Mouse (Mus musculus): ENCODE data around the gene Adam19. TPM values are rescaled to one million over a fixed set of nuclear protein-coding genes. Genes with fewer than 3 reads are reported as not detected.

The Adam19 gene
- polyA plus RNA-seq, 1 experiment from 2014 or later: 4.3 TPM

DNA sequence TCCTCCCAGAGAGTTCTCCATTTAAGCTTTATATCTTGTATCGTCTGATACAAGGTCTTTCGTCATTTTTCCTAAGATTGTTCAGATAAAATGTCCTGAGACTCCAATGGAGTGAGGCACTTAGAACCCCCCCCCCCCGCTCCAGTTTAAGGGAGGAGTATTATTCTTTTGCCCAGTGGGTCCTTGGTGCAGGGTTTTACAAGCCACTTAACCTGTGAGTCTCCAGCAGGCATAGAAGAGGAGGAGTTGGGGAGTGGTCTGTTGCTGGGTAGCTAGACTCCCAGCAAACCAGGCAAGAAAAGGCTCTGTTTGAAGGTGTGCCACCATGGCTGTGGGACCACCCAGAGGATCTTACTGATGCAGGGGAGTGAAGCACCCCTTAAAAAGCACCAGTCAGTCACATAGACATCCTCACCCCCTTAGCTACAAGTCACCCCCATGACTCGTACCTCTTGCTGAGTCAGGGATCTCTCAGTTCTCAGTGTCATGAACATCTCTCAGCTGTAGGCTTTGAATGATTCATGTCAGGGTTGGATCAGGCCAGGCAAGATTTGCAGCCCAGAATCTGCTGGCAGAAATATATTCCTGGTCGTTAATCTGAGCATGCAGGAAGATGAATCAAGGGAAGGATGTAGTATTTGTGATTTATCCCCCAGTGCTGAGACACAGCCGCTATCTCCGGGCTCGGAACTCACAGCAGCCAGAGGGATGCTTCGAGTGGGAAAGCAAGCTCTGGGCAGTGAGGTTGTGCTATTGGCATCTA, 59.8 kb downstream of the Adam19 start:
- ATAC-seq (ENCODE audit: low FRiP score, low TSS enrichment): no peak
- Histone ChIP-seq H3K9me3 (ENCODE audit: control insufficient read depth, low read length) (no peaks in the 10 kb centered on the region), H3K4me1 (replicated peaks; ENCODE audit: control insufficient read depth, insufficient read depth) (no peaks in the 10 kb centered on the region; the same call in 1 of the 2 replicates), H3K27me3 (ENCODE audit: control insufficient read depth, insufficient read depth, low read length) (no peaks in the 10 kb centered on the region), H3K36me3 (ENCODE audit: control insufficient read depth, insufficient read depth, low read length) (peaks cover 2% of the 10 kb centered on the region; the same call in 1 of the 2 replicates), H3K9ac (ENCODE audit: low read length) (no peak overlapping the region), H3K4me3 (ENCODE audit: low read depth, low read length) (no peak overlapping the region), H3K27ac (replicated peaks) (peak overlapping the region; percentile 63), H3K4me2 (replicated peaks; ENCODE audit: low read depth) (no peak overlapping the region)
- no peak for DNase-seq (ENCODE audit: low spot score)
- 54% methylated on average over 9 of the region's 9 CpGs for WGBS
- TF ChIP-seq CTCF (IDR thresholded peaks at IDR 0.05; ENCODE audit: low read depth) (no peak), EP300 (optimal IDR thresholded peaks at IDR 0.05) (no peak)

DNA sequence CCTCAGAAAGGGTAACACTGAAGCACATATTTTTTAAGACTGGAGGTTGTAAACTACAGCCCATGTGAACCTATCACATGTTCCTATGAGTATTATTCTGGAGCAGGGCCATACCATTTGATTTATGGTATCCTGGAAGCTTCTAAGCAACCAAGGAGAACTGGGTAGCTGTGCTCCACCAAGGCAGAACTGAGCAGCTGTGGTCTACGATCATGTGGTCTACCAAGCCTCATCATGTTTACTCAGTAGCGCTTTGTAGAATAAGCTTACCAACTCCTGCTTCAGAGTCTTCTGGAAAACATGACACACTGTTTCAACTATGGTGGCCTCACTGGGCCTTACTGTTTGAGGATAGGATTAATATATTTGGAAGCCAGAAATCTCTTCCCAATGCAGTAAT, 60.7 kb downstream of the Adam19 start:
- no peak overlapping the region for H3K4me2 ChIP-seq (replicated peaks; ENCODE audit: low read depth)
- ATAC-seq (ENCODE audit: low FRiP score, low TSS enrichment) (peak; percentile 70; the same call in 1 of the 2 replicates), DNase-seq (ENCODE audit: low spot score) (no peak)
- no peak overlapping the region for H3K4me3 ChIP-seq (ENCODE audit: low read depth, low read length)
- H3K27me3 ChIP-seq (ENCODE audit: control insufficient read depth, insufficient read depth, low read length): no peaks in the 10 kb centered on the region
- H3K9ac ChIP-seq (ENCODE audit: low read length): no peak overlapping the region
- H3K4me1 ChIP-seq (replicated peaks; ENCODE audit: control insufficient read depth, insufficient read depth): no peaks in the 10 kb centered on the region; the same call in 1 of the 2 replicates
- H3K27ac ChIP-seq (replicated peaks): peak overlapping the region; percentile 63; the same call in 1 of the 2 replicates
- H3K36me3 ChIP-seq (ENCODE audit: control insufficient read depth, insufficient read depth, low read length): peaks cover 5% of the 10 kb centered on the region; the same call in 1 of the 2 replicates
- TF ChIP-seq EP300 (optimal IDR thresholded peaks at IDR 0.05) (no peak), CTCF (IDR thresholded peaks at IDR 0.05; ENCODE audit: low read depth) (no peak)
- 34% methylated on average over 2 of the region's 2 CpGs for WGBS
- no peaks in the 10 kb centered on the region for H3K9me3 ChIP-seq (ENCODE audit: control insufficient read depth, low read length)

DNA sequence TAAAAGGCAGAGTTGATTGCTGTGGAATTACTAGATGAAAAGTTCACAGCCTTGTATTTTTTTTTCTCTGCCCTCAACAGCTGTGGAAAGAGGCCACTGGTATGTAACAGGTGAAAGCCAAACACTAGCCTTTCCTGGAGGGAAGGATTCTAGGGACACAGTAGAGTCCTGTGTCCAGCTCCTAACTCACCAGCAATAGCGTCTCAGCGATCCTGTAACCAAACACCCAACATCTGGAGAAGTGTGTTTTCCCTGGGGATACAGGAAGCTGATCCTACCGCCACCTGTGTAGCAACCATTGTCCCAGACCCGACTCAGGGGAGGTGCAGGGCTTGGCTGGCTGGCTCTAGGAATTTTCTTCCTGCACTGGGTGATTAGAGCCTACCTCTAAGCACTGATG, 63.8 kb downstream of the Adam19 start:
- Histone ChIP-seq H3K9me3 (ENCODE audit: control insufficient read depth, low read length) (no peaks in the 10 kb centered on the region), H3K4me2 (replicated peaks; ENCODE audit: low read depth) (no peak overlapping the region), H3K9ac (ENCODE audit: low read length) (no peak overlapping the region), H3K27ac (replicated peaks) (no peak overlapping the region), H3K4me1 (replicated peaks; ENCODE audit: control insufficient read depth, insufficient read depth) (no peaks in the 10 kb centered on the region; the same call in 1 of the 2 replicates), H3K27me3 (ENCODE audit: control insufficient read depth, insufficient read depth, low read length) (no peaks in the 10 kb centered on the region), H3K36me3 (ENCODE audit: control insufficient read depth, insufficient read depth, low read length) (peaks cover 4% of the 10 kb centered on the region; the same call in 1 of the 2 replicates), H3K4me3 (ENCODE audit: low read depth, low read length) (no peak overlapping the region)
- 23% methylated on average over 4 of the region's 4 CpGs for WGBS
- DNase-seq (ENCODE audit: low spot score) (no peak), ATAC-seq (ENCODE audit: low FRiP score, low TSS enrichment) (no peak)
- no peak for TF ChIP-seq CTCF (IDR thresholded peaks at IDR 0.05; ENCODE audit: low read depth)
- no peak for TF ChIP-seq EP300 (optimal IDR thresholded peaks at IDR 0.05)

DNA sequence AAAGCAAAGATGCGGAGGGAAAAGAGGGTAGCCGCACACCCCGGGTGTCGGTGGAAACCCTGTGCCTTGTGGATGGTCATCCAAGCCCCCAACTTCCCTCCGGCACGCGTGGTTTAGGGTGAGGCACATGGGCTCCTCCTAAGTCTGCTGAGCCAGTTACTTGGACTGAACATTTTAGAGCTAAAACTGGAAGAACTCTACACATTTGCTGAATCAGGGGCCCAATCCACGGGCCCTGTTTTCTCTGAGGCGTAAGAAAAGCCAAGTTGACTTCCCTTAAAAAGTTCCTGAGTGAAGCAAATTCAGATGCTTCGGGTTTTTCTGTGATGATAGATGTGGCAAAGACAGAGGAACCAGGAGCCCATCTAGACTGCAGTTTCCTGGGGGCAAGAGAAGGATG, 64.3 kb downstream of the Adam19 start:
- TF ChIP-seq EP300 (optimal IDR thresholded peaks at IDR 0.05): no peak
- TF ChIP-seq CTCF (IDR thresholded peaks at IDR 0.05; ENCODE audit: low read depth): no peak
- no peak for ATAC-seq (ENCODE audit: low FRiP score, low TSS enrichment)
- H3K27me3 ChIP-seq (ENCODE audit: control insufficient read depth, insufficient read depth, low read length): no peaks in the 10 kb centered on the region
- H3K9me3 ChIP-seq (ENCODE audit: control insufficient read depth, low read length): no peaks in the 10 kb centered on the region
- H3K36me3 ChIP-seq (ENCODE audit: control insufficient read depth, insufficient read depth, low read length): peaks cover 4% of the 10 kb centered on the region; the same call in 1 of the 2 replicates
- no peak overlapping the region for H3K4me3 ChIP-seq (ENCODE audit: low read depth, low read length)
- H3K9ac ChIP-seq (ENCODE audit: low read length): no peak overlapping the region
- no peak overlapping the region for H3K4me2 ChIP-seq (replicated peaks; ENCODE audit: low read depth)
- H3K4me1 ChIP-seq (replicated peaks; ENCODE audit: control insufficient read depth, insufficient read depth): no peaks in the 10 kb centered on the region; the same call in 1 of the 2 replicates
- no peak for DNase-seq (ENCODE audit: low spot score)
- no peak overlapping the region for H3K27ac ChIP-seq (replicated peaks)
- WGBS: 89% methylated on average over 10 of the region's 10 CpGs

GRCm38 (mm10) chr11:46121666-46122065, 65.9 kb downstream of the Adam19 start:
- Histone ChIP-seq H3K27ac (replicated peaks) (no peak overlapping the region), H3K4me3 (ENCODE audit: low read depth, low read length) (no peak overlapping the region), H3K36me3 (ENCODE audit: control insufficient read depth, insufficient read depth, low read length) (peaks cover 4% of the 10 kb centered on the region; the same call in 1 of the 2 replicates), H3K9me3 (ENCODE audit: control insufficient read depth, low read length) (no peaks in the 10 kb centered on the region), H3K4me1 (replicated peaks; ENCODE audit: control insufficient read depth, insufficient read depth) (no peaks in the 10 kb centered on the region), H3K27me3 (ENCODE audit: control insufficient read depth, insufficient read depth, low read length) (no peaks in the 10 kb centered on the region), H3K9ac (ENCODE audit: low read length) (no peak overlapping the region), H3K4me2 (replicated peaks; ENCODE audit: low read depth) (no peak overlapping the region)
- DNase-seq (ENCODE audit: low spot score): no peak
- 75% methylated on average over 4 of the region's 4 CpGs for WGBS
- no peak for TF ChIP-seq EP300 (optimal IDR thresholded peaks at IDR 0.05)
- no peak for TF ChIP-seq CTCF (IDR thresholded peaks at IDR 0.05; ENCODE audit: low read depth)
- ATAC-seq (ENCODE audit: low FRiP score, low TSS enrichment): no peak

GRCm38 (mm10) chr11:46122875-46123274, 67.1 kb downstream of the Adam19 start:
- Histone ChIP-seq H3K27me3 (ENCODE audit: control insufficient read depth, insufficient read depth, low read length) (no peaks in the 10 kb centered on the region), H3K36me3 (ENCODE audit: control insufficient read depth, insufficient read depth, low read length) (peaks cover 7% of the 10 kb centered on the region; the same call in 1 of the 2 replicates)
- 92% methylated on average over 4 of the region's 4 CpGs for WGBS

More at GRCm38 (mm10) chr11:46122875-46123274, 67.1 kb downstream of the Adam19 start:
- no peak overlapping the region for H3K9ac ChIP-seq (ENCODE audit: low read length)
- TF ChIP-seq EP300 (optimal IDR thresholded peaks at IDR 0.05): no peak
- no peak for TF ChIP-seq CTCF (IDR thresholded peaks at IDR 0.05; ENCODE audit: low read depth)
- H3K9me3 ChIP-seq (ENCODE audit: control insufficient read depth, low read length): no peaks in the 10 kb centered on the region
- no peak overlapping the region for H3K27ac ChIP-seq (replicated peaks)
- no peak overlapping the region for H3K4me3 ChIP-seq (ENCODE audit: low read depth, low read length)
- ATAC-seq (ENCODE audit: low FRiP score, low TSS enrichment) (no peak), DNase-seq (ENCODE audit: low spot score) (no peak)
- no peak overlapping the region for H3K4me2 ChIP-seq (replicated peaks; ENCODE audit: low read depth)
- H3K4me1 ChIP-seq (replicated peaks; ENCODE audit: control insufficient read depth, insufficient read depth): no peaks in the 10 kb centered on the region
